Mouse (Mus musculus): ENCODE data around the gene Atg2a. TPM values are rescaled to one million over a fixed set of nuclear protein-coding genes. Genes with fewer than 3 reads are reported as not detected.

Atg2a gene
- total and polyA plus RNA-seq, 3 experiments: 2.8 to 13.9 (median 9.5) TPM

- Histone ChIP-seq H3K79me2 (replicated peaks; ENCODE audit: control insufficient read depth, extremely low read depth, insufficient read depth, poor library complexity, severe bottlenecking) (no peaks in the 10 kb centered on the region), H3K36me3 (replicated peaks in 1 of 2; ENCODE audit: control insufficient read depth in 1 of 2, insufficient read depth in 1 of 2, low read length in 1 of 2) (no peaks in the 10 kb centered on the region), H3K4me3 (replicated peaks in 1 of 3; ENCODE audit: low read depth in 2 of 3, low read length in 2 of 3, poor library complexity in 1 of 3) (no peak overlapping the region), H3K9ac (ENCODE audit: insufficient read depth, low read depth) (no peak overlapping the region), H3K27me3 (replicated peaks) (no peaks in the 10 kb centered on the region), H3K4me1 (ENCODE audit: control insufficient read depth in 1 of 2, insufficient read depth in 2 of 2) (peaks cover 4 to 24% of the 10 kb centered on the region in 2 experiments), H3K9me3 (replicated peaks; ENCODE audit: low read length) (no peaks in the 10 kb centered on the region), H3K27ac (ENCODE audit: insufficient read depth, low read depth) (no peak overlapping the region), H3K4me2 (ENCODE audit: insufficient read depth, low read depth, poor library complexity, severe bottlenecking) (no peak overlapping the region)
- dilution Hi-C loops (cut with MboI; ENCODE audit: extremely low pct_ligation_motif_present, extremely low pct_unique_long_range_greater_than_20kb, low sequenced_read_pairs) (no loop called here), in situ Hi-C loops (cut with MboI; ENCODE audit: low pct_ligation_motif_present, low pct_unique_long_range_greater_than_20kb, low sequenced_read_pairs) (no loop called here)
- no peak for DNase-seq (ENCODE audit: extremely low read depth)
- TF ChIP-seq NRF1 (IDR thresholded peaks at IDR 0.05; ENCODE audit: low read depth, low read length) (no peak), JUND (conservative IDR thresholded peaks at IDR 0.05; ENCODE audit: low read depth, low read length) (no peak), UBTF (IDR thresholded peaks at IDR 0.05; ENCODE audit: low read depth, low read length) (no peak), E2F4 (IDR thresholded peaks at IDR 0.05; ENCODE audit: insufficient replicate concordance, low read depth, low read length) (no peak), KAT2A (IDR thresholded peaks at IDR 0.05; ENCODE audit: insufficient replicate concordance, low read length) (no peak)
These were observed 22.9 kb upstream of the Atg2a start for GRCm38 (mm10) chr19:6218606-6219005.

- dilution Hi-C loops (cut with MboI; ENCODE audit: extremely low pct_ligation_motif_present, extremely low pct_unique_long_range_greater_than_20kb, low sequenced_read_pairs) (no loop called here), in situ Hi-C loops (cut with MboI; ENCODE audit: low pct_ligation_motif_present, low pct_unique_long_range_greater_than_20kb, low sequenced_read_pairs) (no loop called here)
- Histone ChIP-seq H3K9ac (ENCODE audit: insufficient read depth, low read depth) (no peak within 1 kb of the TSS), H3K4me2 (ENCODE audit: insufficient read depth, low read depth, poor library complexity, severe bottlenecking) (no peak within 1 kb of the TSS), H3K27ac (ENCODE audit: insufficient read depth, low read depth) (no peak within 1 kb of the TSS), H3K36me3 (replicated peaks in 1 of 2; ENCODE audit: control insufficient read depth in 1 of 2, insufficient read depth in 1 of 2, low read length in 1 of 2) (peaks cover 14 to 32% of the 10 kb centered on the region in 2 experiments), H3K4me3 (replicated peaks in 1 of 3; ENCODE audit: low read depth in 2 of 3, low read length in 2 of 3, poor library complexity in 1 of 3) (no peak within 1 kb of the TSS), H3K9me3 (replicated peaks; ENCODE audit: low read length) (no peaks in the 10 kb centered on the region), H3K27me3 (replicated peaks) (no peaks in the 10 kb centered on the region), H3K4me1 (ENCODE audit: control insufficient read depth in 1 of 2, insufficient read depth in 2 of 2) (peaks cover 2 to 34% of the 10 kb centered on the region in 2 experiments; a peak in 2 of 4 replicates), H3K79me2 (replicated peaks; ENCODE audit: control insufficient read depth, extremely low read depth, insufficient read depth, poor library complexity, severe bottlenecking) (no peaks in the 10 kb centered on the region)
- no peak for DNase-seq (ENCODE audit: extremely low read depth)
- TF ChIP-seq JUN (IDR thresholded peaks at IDR 0.05; ENCODE audit: insufficient read depth, low read depth, low read length): no peak
- no peak for TF ChIP-seq BHLHE40 (IDR thresholded peaks at IDR 0.05; ENCODE audit: low read depth, low read length)
- no peak for TF ChIP-seq TBP (conservative IDR thresholded peaks at IDR 0.05; ENCODE audit: low read depth, low read length)
- TF ChIP-seq CTCF (conservative IDR thresholded peaks at IDR 0.05 in 1 of 2, IDR thresholded peaks at IDR 0.05 in 1 of 2; ENCODE audit: low read depth in 2 of 2, low read length in 2 of 2): no peak
- TF ChIP-seq ELF1 (IDR thresholded peaks at IDR 0.05; ENCODE audit: low read depth, low read length): no peak
- no peak for TF ChIP-seq PAX5 (IDR thresholded peaks at IDR 0.05; ENCODE audit: low read length)
- no peak for TF ChIP-seq ZKSCAN1 (IDR thresholded peaks at IDR 0.05; ENCODE audit: borderline replicate concordance, low read depth, low read length)
- no peak for TF ChIP-seq MAZ (IDR thresholded peaks at IDR 0.05; ENCODE audit: low read depth, low read length)
- no peak for TF ChIP-seq EP300 (IDR thresholded peaks at IDR 0.05; ENCODE audit: low read length)
- no peak for TF ChIP-seq USF1 (IDR thresholded peaks at IDR 0.05; ENCODE audit: low read depth, low read length)
- TF ChIP-seq NELFE (IDR thresholded peaks at IDR 0.05; ENCODE audit: low read depth, low read length): no peak
- TF ChIP-seq ZMIZ1 (IDR thresholded peaks at IDR 0.05; ENCODE audit: low read depth, low read length): no peak
- TF ChIP-seq MXI1 (IDR thresholded peaks at IDR 0.05; ENCODE audit: low read depth, low read length): no peak
- TF ChIP-seq POLR2AphosphoS2 (IDR thresholded peaks at IDR 0.05; ENCODE audit: low read depth, low read length): no peak
- no peak for TF ChIP-seq USF2 (conservative IDR thresholded peaks at IDR 0.05; ENCODE audit: low read depth, low read length)
These were observed 15.3 kb upstream of the Atg2a start, which contains the start of gene Gpha2 for GRCm38 (mm10) chr19:6226135-6226534. TSS of gene Gpha2 (plus strand) at chr19:6226380.
